ENCODE assay signal across 17 mouse cellular contexts in genomic region chrX:136958300-136958699, GRCm38 (mm10). TPM values are rescaled to one million over a fixed set of nuclear protein-coding genes. Genes with fewer than 3 reads are reported as not detected.
DNase-seq lines count a peak whose midpoint lies in the region; ATAC-seq and TF ChIP-seq lines count a peak whose summit lies in the region.
"Not testable (repeated sequence)": the region's sequence is repeated elsewhere in the genome, so short reads cannot be mapped to it uniquely, and the experiment has no call there.
"Had no signal": no experiment of that assay in that cellular context is flagged by ENCODE, and none has a peak within 500 bp of the region (broad histone marks: within the 10 kb centered on the region; RNA-seq: fewer than 3 reads in every experiment).

No protein-coding gene starts in this region.

- not testable (repeated sequence) for H3K27me3 ChIP-seq in embryonic facial prominence, embryonic 14.5 days (replicated peaks; ENCODE audit: control insufficient read depth, insufficient read depth, low read length); forebrain, postnatal 0 days (ENCODE audit: insufficient read depth, low read length); hindbrain, embryonic 10.5 days (ENCODE audit: insufficient read depth, poor library complexity, severe bottlenecking); intestine, embryonic 15.5 days (replicated peaks); limb, embryonic 10.5 days (ENCODE audit: low read depth, poor library complexity, severe bottlenecking); lung, postnatal 0 days (replicated peaks; ENCODE audit: insufficient read depth, low read length); neural tube, embryonic 11.5 days (ENCODE audit: control insufficient read depth, insufficient read depth, low read length)

- TF ChIP-seq CTCF in forebrain, postnatal 0 days (IDR thresholded peaks at IDR 0.05; ENCODE audit: low read depth); lung, postnatal 0 days (IDR thresholded peaks at IDR 0.05): not testable (repeated sequence)

- H3K27ac ChIP-seq in embryonic facial prominence, embryonic 14.5 days (replicated peaks; ENCODE audit: low read depth, low read length); forebrain, postnatal 0 days (ENCODE audit: low read depth, low read length); hindbrain, embryonic 10.5 days; intestine, embryonic 15.5 days; limb, embryonic 10.5 days; lung, postnatal 0 days (ENCODE audit: low read length); neural tube, embryonic 11.5 days (ENCODE audit: low read depth, low read length): not testable (repeated sequence)

- peak overlapping the region; percentile 49 for H3K4me2 ChIP-seq in embryonic facial prominence, embryonic 14.5 days (ENCODE audit: low read depth, low read length)
- peak overlapping the region; percentile 45 for H3K4me2 ChIP-seq in forebrain, postnatal 0 days (ENCODE audit: low read depth)
- peak overlapping the region; percentile 45; the same call in 1 of the 2 replicates for H3K4me2 ChIP-seq in intestine, embryonic 15.5 days (replicated peaks)
- peak overlapping the region; percentile 28; the same call in 1 of the 2 replicates for H3K4me2 ChIP-seq in lung, postnatal 0 days (replicated peaks; ENCODE audit: low read depth, low read length)
- not testable (repeated sequence) for H3K4me2 ChIP-seq in neural tube, embryonic 11.5 days (ENCODE audit: low read depth)

- H3K9me3 ChIP-seq in embryonic facial prominence, embryonic 14.5 days (ENCODE audit: control insufficient read depth, low read length); forebrain, postnatal 0 days (ENCODE audit: low read length); hindbrain, embryonic 10.5 days; intestine, embryonic 15.5 days; limb, embryonic 10.5 days (replicated peaks); lung, postnatal 0 days (ENCODE audit: low read length); neural tube, embryonic 11.5 days (ENCODE audit: control insufficient read depth, low read length): not testable (repeated sequence)

- not testable (repeated sequence) for TF ChIP-seq EP300 in lung, postnatal 0 days (IDR thresholded peaks at IDR 0.05)

- not testable (repeated sequence) for H3K9ac ChIP-seq in embryonic facial prominence, embryonic 14.5 days (ENCODE audit: low read depth, low read length); intestine, embryonic 15.5 days; lung, postnatal 0 days (replicated peaks; ENCODE audit: low read depth); neural tube, embryonic 11.5 days (ENCODE audit: low read length)
- peak overlapping the region; percentile 25; the same call in 1 of the 2 replicates for H3K9ac ChIP-seq in forebrain, postnatal 0 days

- not testable (repeated sequence) for ATAC-seq in embryonic facial prominence, embryonic 14.5 days (ENCODE audit: low read depth); forebrain, postnatal 0 days; lung, postnatal 0 days
- ATAC-seq in intestine, embryonic 15.5 days, result peak; percentile 52
- 0 out of 2 replicates have a peak, but pooled peaks have one; percentile 32 for ATAC-seq in neural tube, embryonic 11.5 days (ENCODE audit: insufficient read depth, low FRiP score, low TSS enrichment)

- H3K4me3 ChIP-seq in embryonic facial prominence, embryonic 14.5 days (ENCODE audit: low read depth, low read length), result peak overlapping the region; percentile 38
- H3K4me3 ChIP-seq in forebrain, postnatal 0 days (ENCODE audit: low read depth, low read length), result peak overlapping the region; percentile 36
- H3K4me3 ChIP-seq in hindbrain, embryonic 10.5 days, result peak overlapping the region; percentile 46
- H3K4me3 ChIP-seq in intestine, embryonic 15.5 days (replicated peaks), result peak overlapping the region; percentile 32; the same call in 1 of the 2 replicates
- peak overlapping the region; percentile 43 for H3K4me3 ChIP-seq in limb, embryonic 10.5 days
- not testable (repeated sequence) for H3K4me3 ChIP-seq in lung, postnatal 0 days (ENCODE audit: low read depth, low read length); neural tube, embryonic 11.5 days (ENCODE audit: low read depth, low read length)

- DNase-seq in embryonic facial prominence, embryonic 14.5 days (ENCODE audit: low spot score), result peak; percentile 0
- DNase-seq in forebrain, postnatal 0 days; hindbrain, embryonic 10.5 days (ENCODE audit: low spot score); limb, embryonic 10.5 days (ENCODE audit: low spot score); lung, postnatal 0 days (ENCODE audit: low spot score); neural tube, embryonic 11.5 days (ENCODE audit: low spot score): not testable (repeated sequence)

- not testable (repeated sequence) for H3K4me1 ChIP-seq in embryonic facial prominence, embryonic 14.5 days (ENCODE audit: control insufficient read depth, insufficient read depth, low read length); forebrain, postnatal 0 days (ENCODE audit: insufficient read depth); hindbrain, embryonic 10.5 days (replicated peaks); intestine, embryonic 15.5 days (replicated peaks); limb, embryonic 10.5 days; lung, postnatal 0 days (ENCODE audit: insufficient read depth, low read depth, low read length); neural tube, embryonic 11.5 days (ENCODE audit: control insufficient read depth, insufficient read depth, low read length)

- 58% methylated on average over 5 of the region's 5 CpGs for WGBS in embryonic facial prominence, embryonic 14.5 days
- WGBS in forebrain, postnatal 0 days, result 51% methylated on average over 5 of the region's 5 CpGs
- 60% methylated on average over 5 of the region's 5 CpGs for WGBS in hindbrain, embryonic 10.5 days
- 63% methylated on average over 5 of the region's 5 CpGs for WGBS in intestine, embryonic 15.5 days
- WGBS in limb, embryonic 10.5 days, result 60% methylated on average over 5 of the region's 5 CpGs
- whole genome bisulfite sequencing in lung, postnatal 0 days, result 55% methylated on average over 5 of the region's 5 CpGs
- 64% methylated on average over 5 of the region's 5 CpGs for WGBS in neural tube, embryonic 11.5 days

- not testable (repeated sequence) for H3K36me3 ChIP-seq in embryonic facial prominence, embryonic 14.5 days (ENCODE audit: control insufficient read depth, insufficient read depth, low read length); forebrain, postnatal 0 days (ENCODE audit: insufficient read depth); hindbrain, embryonic 10.5 days; intestine, embryonic 15.5 days; limb, embryonic 10.5 days; lung, postnatal 0 days (ENCODE audit: insufficient read depth, low read length); neural tube, embryonic 11.5 days (ENCODE audit: control insufficient read depth, insufficient read depth, low read length)

RNA-seq across cellular contexts. Expression of gene Tmsb15b2, which starts 17.0 kb away (rescaled TPM):
- 52.9 and 64.3 TPM in 2 replicates for polyA plus RNA-seq in embryonic facial prominence, embryonic 14.5 days (2014; fragmentation: Nextera tagmentation; extraction: Ambion mirVana)
- 51.5 and 52.3 TPM in 2 replicates for total RNA-seq in forebrain, postnatal 0 days (2014; rRNA removed)
- 107 and 157 TPM in 2 replicates for polyA plus RNA-seq in forebrain, postnatal 0 days (2015; fragmentation: Nextera tagmentation; extraction: Ambion mirVana)
- polyA plus RNA-seq in hindbrain, embryonic 10.5 days (2016; fragmentation: Nextera tagmentation; extraction: Ambion mirVana), result 45.2 and 53.5 TPM in 2 replicates
- polyA plus RNA-seq in intestine, embryonic 15.5 days (2015; fragmentation: Nextera tagmentation; extraction: Ambion mirVana), result 51.1 and 52.2 TPM in 2 replicates
- polyA plus RNA-seq in limb, embryonic 10.5 days (2016; fragmentation: Nextera tagmentation; extraction: Ambion mirVana), result 25.1 and 49.5 TPM in 2 replicates
- polyA plus RNA-seq in lung, postnatal 0 days (2015; fragmentation: Nextera tagmentation; extraction: Ambion mirVana), result 15.2 and 19.8 TPM in 2 replicates
- polyA plus RNA-seq in neural tube, embryonic 11.5 days (2014; fragmentation: Nextera tagmentation; extraction: Ambion mirVana), result 54.1 and 56.2 TPM in 2 replicates
- polyA plus RNA-seq: erythroblast, embryonic 14.5 days; spleen, adult 2 months had no signal

RNA-seq across cellular contexts. Expression of gene Tmsb15l, which starts 18.4 kb away (rescaled TPM):
- polyA plus RNA-seq in embryonic facial prominence, embryonic 14.5 days (2014; fragmentation: Nextera tagmentation; extraction: Ambion mirVana), result 1.8 and 6.2 TPM in 2 replicates
- total RNA-seq in forebrain, postnatal 0 days (2014; rRNA removed), result 9.7 and 11.5 TPM in 2 replicates
- polyA plus RNA-seq in forebrain, postnatal 0 days (2015; fragmentation: Nextera tagmentation; extraction: Ambion mirVana), result 8.7 and 12.7 TPM in 2 replicates
- polyA plus RNA-seq in hindbrain, embryonic 10.5 days (2016; fragmentation: Nextera tagmentation; extraction: Ambion mirVana), result 4.7 and 5.7 TPM in 2 replicates
- 3.2 and 6.3 TPM in 2 replicates for polyA plus RNA-seq in intestine, embryonic 15.5 days (2015; fragmentation: Nextera tagmentation; extraction: Ambion mirVana)
- 3.3 and 5.0 TPM in 2 replicates for polyA plus RNA-seq in limb, embryonic 10.5 days (2016; fragmentation: Nextera tagmentation; extraction: Ambion mirVana)
- 0.95 TPM in 1 of 2 replicates, not detected in the other for polyA plus RNA-seq in lung, postnatal 0 days (2015; fragmentation: Nextera tagmentation; extraction: Ambion mirVana)
- 7.4 and 7.6 TPM in 2 replicates for polyA plus RNA-seq in neural tube, embryonic 11.5 days (2014; fragmentation: Nextera tagmentation; extraction: Ambion mirVana)
- polyA plus RNA-seq: erythroblast, embryonic 14.5 days had no signal

RNA-seq across cellular contexts. Expression of gene Tmsb15b1, which starts 18.4 kb away (rescaled TPM):
- polyA plus RNA-seq in embryonic facial prominence, embryonic 14.5 days (2014; fragmentation: Nextera tagmentation; extraction: Ambion mirVana), result 26.8 and 30.7 TPM in 2 replicates
- 45.7 and 50.2 TPM in 2 replicates for total RNA-seq in forebrain, postnatal 0 days (2014; rRNA removed)
- 66.3 and 83.7 TPM in 2 replicates for polyA plus RNA-seq in forebrain, postnatal 0 days (2015; fragmentation: Nextera tagmentation; extraction: Ambion mirVana)
- 21.5 and 22.3 TPM in 2 replicates for polyA plus RNA-seq in hindbrain, embryonic 10.5 days (2016; fragmentation: Nextera tagmentation; extraction: Ambion mirVana)
- 21.5 and 24.8 TPM in 2 replicates for polyA plus RNA-seq in intestine, embryonic 15.5 days (2015; fragmentation: Nextera tagmentation; extraction: Ambion mirVana)
- polyA plus RNA-seq in limb, embryonic 10.5 days (2016; fragmentation: Nextera tagmentation; extraction: Ambion mirVana), result 13.5 and 19.8 TPM in 2 replicates
- polyA plus RNA-seq in lung, postnatal 0 days (2015; fragmentation: Nextera tagmentation; extraction: Ambion mirVana), result 12.8 and 15.3 TPM in 2 replicates
- 22.2 and 23.4 TPM in 2 replicates for polyA plus RNA-seq in neural tube, embryonic 11.5 days (2014; fragmentation: Nextera tagmentation; extraction: Ambion mirVana)
- polyA plus RNA-seq: erythroblast, embryonic 14.5 days had no signal

RNA-seq across cellular contexts. Expression of gene H2bfm, which starts 31.2 kb away (rescaled TPM):
- polyA plus RNA-seq in embryonic facial prominence, embryonic 14.5 days (2014; fragmentation: Nextera tagmentation; extraction: Ambion mirVana), result not detected in 2 replicates
- not detected in 2 replicates for total RNA-seq in forebrain, postnatal 0 days (2014; rRNA removed)
- not detected in 2 replicates for polyA plus RNA-seq in forebrain, postnatal 0 days (2015; fragmentation: Nextera tagmentation; extraction: Ambion mirVana)
- not detected in 2 replicates for polyA plus RNA-seq in hindbrain, embryonic 10.5 days (2016; fragmentation: Nextera tagmentation; extraction: Ambion mirVana)
- polyA plus RNA-seq in intestine, embryonic 15.5 days (2015; fragmentation: Nextera tagmentation; extraction: Ambion mirVana), result not detected in 2 replicates
- polyA plus RNA-seq in limb, embryonic 10.5 days (2016; fragmentation: Nextera tagmentation; extraction: Ambion mirVana), result not detected in 2 replicates
- not detected in 2 replicates for polyA plus RNA-seq in lung, postnatal 0 days (2015; fragmentation: Nextera tagmentation; extraction: Ambion mirVana)
- polyA plus RNA-seq in neural tube, embryonic 11.5 days (2014; fragmentation: Nextera tagmentation; extraction: Ambion mirVana), result not detected in 2 replicates
- total RNA-seq: adrenal gland, adult 8-10 months; gastrocnemius, postnatal 4 days; heart, postnatal 14 days; layer of hippocampus, postnatal 36 days; left cerebral cortex, postnatal 4 days had no signal
- polyA plus RNA-seq: brain, embryonic 14.5 days; erythroblast, embryonic 14.5 days; large intestine, adult 2 months; liver, postnatal 0 days; spleen, adult 2 months had no signal

RNA-seq across cellular contexts. Expression of gene Zcchc18, which starts 34.7 kb away (rescaled TPM):
- 21.5 and 23.3 TPM in 2 replicates for polyA plus RNA-seq in embryonic facial prominence, embryonic 14.5 days (2014; fragmentation: Nextera tagmentation; extraction: Ambion mirVana)
- 197 and 225 TPM in 2 replicates for total RNA-seq in forebrain, postnatal 0 days (2014; rRNA removed)
- polyA plus RNA-seq in forebrain, postnatal 0 days (2015; fragmentation: Nextera tagmentation; extraction: Ambion mirVana), result 361 and 445 TPM in 2 replicates
- polyA plus RNA-seq in hindbrain, embryonic 10.5 days (2016; fragmentation: Nextera tagmentation; extraction: Ambion mirVana), result 52.4 and 66.5 TPM in 2 replicates
- 15.5 and 17.8 TPM in 2 replicates for polyA plus RNA-seq in intestine, embryonic 15.5 days (2015; fragmentation: Nextera tagmentation; extraction: Ambion mirVana)
- 15.8 and 32.4 TPM in 2 replicates for polyA plus RNA-seq in limb, embryonic 10.5 days (2016; fragmentation: Nextera tagmentation; extraction: Ambion mirVana)
- polyA plus RNA-seq in lung, postnatal 0 days (2015; fragmentation: Nextera tagmentation; extraction: Ambion mirVana), result 0.88 and 1.5 TPM in 2 replicates
- polyA plus RNA-seq in neural tube, embryonic 11.5 days (2014; fragmentation: Nextera tagmentation; extraction: Ambion mirVana), result 82.3 and 88.8 TPM in 2 replicates
- polyA plus RNA-seq: erythroblast, embryonic 14.5 days had no signal
